Mouse (Mus musculus) neutrophil, adult 83 days (primary cell): ENCODE data around the gene Elmo2. TPM values are rescaled to one million over a fixed set of nuclear protein-coding genes. Genes with fewer than 3 reads are reported as not detected.

Experiments
- total RNA-seq, 2 experiments: library from RNA; stranded (reverse); gene quantifications; one replicate each; pipeline ENCODE4 v1.2.4; 2023

Elmo2 gene
- 10 to 100 TPM; 66.2 to 67.8 TPM for total RNA-seq

GRCm38 (mm10) chr2:165326304-165327190 is at the start of gene Elmo2:
TSS of gene Elmo2 (minus strand) at chr2:165326479.

GRCm38 (mm10) chr2:165368496-165368895 is 42.2 kb upstream of the Elmo2 start, which contains the start of gene Zfp663:
TSS of gene Zfp663 (minus strand) at chr2:165368729.

DNA sequence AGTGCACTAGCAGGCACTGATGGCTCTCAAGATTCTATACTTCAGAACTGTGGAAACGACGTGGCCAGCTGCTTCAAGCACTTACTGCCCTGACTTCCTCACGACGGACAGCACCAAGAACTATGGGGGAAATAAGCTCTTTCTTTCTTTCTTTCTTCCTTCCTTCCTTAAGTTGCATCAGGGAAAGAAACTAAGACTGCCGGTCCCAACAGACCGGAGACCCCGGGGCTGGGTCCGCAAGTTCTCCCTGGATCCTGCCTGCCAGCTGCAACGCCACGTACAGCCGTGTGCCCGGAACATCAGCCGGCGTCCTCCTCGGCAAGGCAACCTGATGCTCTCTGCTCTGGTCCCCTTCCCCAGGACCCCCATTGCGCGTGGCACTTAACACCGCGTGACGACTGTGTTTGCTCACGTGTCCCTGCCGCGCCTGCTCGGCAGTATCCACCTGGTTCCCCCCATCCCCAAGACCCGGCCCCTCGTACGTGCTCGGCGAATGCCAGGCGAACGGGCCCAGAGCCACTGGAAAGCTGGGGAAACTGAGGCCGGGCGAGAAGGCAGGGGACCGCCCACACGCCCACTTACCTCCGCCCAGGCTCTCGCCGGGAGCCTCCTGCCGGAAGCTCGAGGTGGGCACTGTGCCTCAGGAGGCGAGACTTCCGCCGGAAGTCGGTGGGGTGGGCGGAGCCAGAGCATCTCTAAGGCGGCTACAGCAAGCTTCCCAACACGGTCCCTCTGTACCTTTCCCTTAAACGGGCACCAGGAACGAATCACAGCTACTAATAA is 38.9 kb downstream of the Elmo2 start, which contains the start of gene Slc35c2:
TSS of gene Slc35c2 (minus strand) at position 668 of the 783 bp plus-strand sequence.

Other genes starting within 250 kb of the Elmo2 start
- gene 1700025C18Rik, start 235.7 kb downstream of the Elmo2 start, total RNA-seq: not detected
- gene Cdh22, start 91.6 kb downstream of the Elmo2 start, total RNA-seq: not detected
- gene Slc35c2, start 38.6 kb downstream of the Elmo2 start, total RNA-seq: 10 to 100 TPM; 84.7 to 87.3 TPM
- not detected for gene Zfp663, start 42.2 kb upstream of the Elmo2 start, total RNA-seq
- not detected for gene Zfp334, start 61.8 kb upstream of the Elmo2 start, total RNA-seq
- not detected for gene Ocstamp, start 73.9 kb upstream of the Elmo2 start, total RNA-seq
- under 1 TPM; 0.64 to 0.82 TPM for gene Slc13a3, start 146.8 kb upstream of the Elmo2 start, total RNA-seq
- gene Trp53rka, start 166.8 kb upstream of the Elmo2 start, total RNA-seq: 1 to 10 TPM; 6.6 to 7.0 TPM
- gene Slc2a10, start 177.3 kb upstream of the Elmo2 start, total RNA-seq: not detected